Mouse (Mus musculus) lung, postnatal 0 days (tissue): ENCODE results near the gene Ifitm7.
"Not testable (repeated sequence)": the region's sequence is repeated elsewhere in the genome, so short reads cannot be mapped to it uniquely, and the experiment has no call there.

Source experiments
- CTCF ChIP-seq: IDR thresholded peaks from 2 replicates; pipeline ENCODE4 v1.5.1; 2016; ENCODE audit warnings: antibody characterized with exemption, mild to moderate bottlenecking
- EP300 ChIP-seq: IDR thresholded peaks from 2 replicates; pipeline ENCODE4 v1.6.1; 2016; ENCODE audit warnings: antibody characterized with exemption, mild to moderate bottlenecking, control low read depth

- not testable (repeated sequence) for TF ChIP-seq CTCF, EP300
These were observed 9.7 kb downstream of the Ifitm7 start for GRCm38 (mm10) chr16:13977026-13977425.
